Mouse (Mus musculus) intestine, embryonic 16.5 days (tissue): ENCODE measurements at regions not wholly inside any gene's neighbourhood (a gene's known extent, or its start where the extent isn't known, plus 50 kb on each side); places are given as distances from the start of the nearest gene placed in this dataset.

Experiments used
- ATAC-seq: fragments of 200-750 bp; cut with Nextera tagmentation; 2 replicates; pipeline ENCODE4 v1.8.0; 2017; ENCODE audit warnings: moderate TSS enrichment, moderate library complexity
- H3K27ac ChIP-seq: fragments of 300-500 bp; sonication (generic); 2 replicates; pipeline ENCODE4 v1.5.1; 2014; ENCODE audit warnings: mild to moderate bottlenecking, low read length
- H3K27me3 ChIP-seq: fragments of 300-500 bp; sonication (generic); replicated peaks from 2 replicates; pipeline ENCODE4 v1.6.1; 2014; ENCODE audit warnings: low read length, control low read depth, mixed read lengths; ENCODE audit not compliant: control insufficient read depth, insufficient read depth
- H3K36me3 ChIP-seq: fragments of 300-500 bp; sonication (generic); 2 replicates; pipeline ENCODE4 v1.6.1; 2014; ENCODE audit warnings: low read length, control low read depth; ENCODE audit not compliant: control insufficient read depth, insufficient read depth
- H3K4me1 ChIP-seq: fragments of 300-500 bp; sonication (generic); 2 replicates; pipeline ENCODE4 v1.6.1; 2014; ENCODE audit warnings: low read length, control low read depth, mixed read lengths; ENCODE audit not compliant: control insufficient read depth, insufficient read depth
- H3K4me2 ChIP-seq: fragments of 300-500 bp; sonication (generic); 2 replicates; pipeline ENCODE4 v1.6.1; 2014; ENCODE audit warnings: low read depth, low read length, control low read depth
- H3K4me3 ChIP-seq: fragments of 300-500 bp; sonication (generic); 2 replicates; pipeline ENCODE4 v1.5.1; 2014; ENCODE audit warnings: mild to moderate bottlenecking, low read length
- H3K9ac ChIP-seq: fragments of 300-500 bp; sonication (generic); 2 replicates; pipeline ENCODE4 v1.6.1; 2014; ENCODE audit warnings: low read depth, low read length
- H3K9me3 ChIP-seq: fragments of 300-500 bp; sonication (generic); 2 replicates; pipeline ENCODE4 v1.6.1; 2016; ENCODE audit warnings: low read length, control low read depth; ENCODE audit not compliant: control insufficient read depth
- WGBS: fragments of 180-500 bp; shearing (Covaris S2); extraction: QIAGEN DNeasy Blood & Tissue Kit; methylation state at CpG from one replicate; pipeline ENCODE4 v1.1.7; 2014; 5-methylcytosine and 5-hydroxymethylcytosine counted together

DNA sequence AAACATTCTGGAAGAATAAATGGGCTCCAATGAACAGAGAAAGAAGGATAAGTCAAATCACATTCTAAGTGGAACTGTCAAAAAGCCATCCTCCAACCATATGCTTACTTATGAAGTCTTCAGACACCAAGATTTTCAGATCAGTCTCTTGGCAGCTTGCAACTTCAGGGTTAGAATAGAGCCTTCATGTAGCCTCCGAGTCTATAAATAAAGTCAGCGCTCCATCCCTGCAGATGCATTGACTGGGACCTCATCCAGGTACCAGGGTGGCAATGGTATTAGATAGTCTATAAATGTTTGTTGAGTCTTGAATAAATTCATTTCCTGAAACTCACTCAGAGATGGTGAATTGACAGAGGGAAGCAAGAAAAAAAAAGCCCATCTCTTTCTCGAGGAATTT, 107.2 kb upstream of the Eepd1 start:
- no peak for ATAC-seq
- no peaks in the 10 kb centered on the region for H3K27me3 ChIP-seq
- H3K9ac ChIP-seq = no peak overlapping the region
- H3K4me1 ChIP-seq = no peaks in the 10 kb centered on the region
- H3K36me3 ChIP-seq = no peaks in the 10 kb centered on the region
- H3K4me2 ChIP-seq = no peak overlapping the region
- H3K27ac ChIP-seq = no peak overlapping the region
- H3K4me3 ChIP-seq = no peak overlapping the region
- 86% methylated on average over 3 of the region's 3 CpGs for WGBS
- H3K9me3 ChIP-seq = no peaks in the 10 kb centered on the region

DNA sequence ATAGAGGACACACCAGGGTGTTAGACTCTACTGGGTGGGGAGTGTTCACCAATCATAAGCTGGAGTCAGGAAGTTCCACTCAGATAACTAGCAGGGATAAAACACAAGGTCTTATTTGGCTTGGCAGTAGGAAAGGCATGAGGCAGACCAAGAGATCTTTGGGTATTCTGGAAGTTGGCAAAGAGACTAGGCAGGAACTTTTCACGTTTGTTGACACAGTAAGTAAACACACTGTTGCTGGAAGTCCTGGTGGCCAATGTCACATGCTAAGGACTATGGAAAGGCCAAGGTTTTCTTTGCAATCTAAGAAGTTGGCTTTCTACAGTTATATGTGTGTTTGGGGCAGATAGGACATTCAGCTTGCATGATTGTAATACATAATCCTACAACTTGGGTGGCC, 105.1 kb upstream of the Eepd1 start:
- Histone ChIP-seq H3K27ac (no peak overlapping the region), H3K4me1 (no peaks in the 10 kb centered on the region), H3K9me3 (no peaks in the 10 kb centered on the region), H3K4me2 (no peak overlapping the region), H3K27me3 (no peaks in the 10 kb centered on the region), H3K36me3 (no peaks in the 10 kb centered on the region), H3K4me3 (no peak overlapping the region), H3K9ac (no peak overlapping the region)
- no peak for ATAC-seq
- WGBS = 21% methylated on average over 1 of the region's 1 CpGs

DNA sequence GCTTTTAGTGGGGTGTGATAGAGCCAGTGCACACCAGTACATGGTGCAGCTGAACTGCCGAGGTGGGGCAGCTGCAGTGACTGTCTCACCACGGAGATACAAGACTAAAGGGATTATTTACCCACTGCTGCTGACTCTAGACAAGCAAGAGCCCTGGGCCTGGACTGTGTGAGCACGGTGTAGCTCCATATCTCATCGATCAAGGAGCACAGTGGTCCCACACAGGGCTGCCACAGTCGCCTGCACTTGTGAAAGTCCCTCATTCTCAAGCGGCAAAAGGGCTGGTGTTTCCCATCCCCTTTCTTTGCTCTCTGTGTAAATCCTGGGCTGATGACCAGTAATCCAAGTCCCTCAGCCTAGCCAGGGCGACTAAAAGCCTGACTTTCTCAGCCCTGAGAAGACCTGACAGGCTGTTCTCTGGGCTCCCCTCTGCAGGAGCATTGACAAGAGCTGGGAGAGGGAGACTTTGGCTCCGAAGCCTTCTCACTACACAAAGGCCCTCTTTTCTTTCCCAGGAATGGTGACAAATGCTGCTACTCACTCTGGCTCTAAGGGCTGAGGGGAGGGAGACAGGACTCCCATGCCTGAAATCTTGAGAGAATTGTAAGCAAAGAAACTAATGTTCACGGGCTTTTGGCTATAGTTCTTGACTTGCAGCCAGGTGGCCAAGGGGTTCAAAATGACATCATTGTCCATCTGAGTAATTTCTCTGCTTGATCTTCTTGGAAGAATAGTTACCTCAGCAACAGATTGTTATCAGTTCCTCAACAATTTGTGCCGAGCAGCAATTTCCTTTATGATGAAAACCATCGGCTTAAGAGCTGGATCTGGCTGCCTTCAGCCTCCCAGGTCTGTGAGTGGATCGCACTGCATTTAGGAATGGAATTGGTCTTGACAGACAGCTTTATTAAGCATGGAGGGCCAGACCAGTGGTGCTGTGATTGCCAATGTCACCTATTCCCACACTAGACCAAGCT, 103.3 kb upstream of the Eepd1 start:
- Histone ChIP-seq H3K4me2 (no peak overlapping the region), H3K27me3 (no peaks in the 10 kb centered on the region), H3K4me1 (no peaks in the 10 kb centered on the region), H3K9me3 (no peaks in the 10 kb centered on the region), H3K36me3 (no peaks in the 10 kb centered on the region), H3K4me3 (no peak overlapping the region), H3K9ac (no peak overlapping the region), H3K27ac (no peak overlapping the region)
- 46% methylated on average over 12 of the region's 12 CpGs for WGBS
- no peak for ATAC-seq

DNA sequence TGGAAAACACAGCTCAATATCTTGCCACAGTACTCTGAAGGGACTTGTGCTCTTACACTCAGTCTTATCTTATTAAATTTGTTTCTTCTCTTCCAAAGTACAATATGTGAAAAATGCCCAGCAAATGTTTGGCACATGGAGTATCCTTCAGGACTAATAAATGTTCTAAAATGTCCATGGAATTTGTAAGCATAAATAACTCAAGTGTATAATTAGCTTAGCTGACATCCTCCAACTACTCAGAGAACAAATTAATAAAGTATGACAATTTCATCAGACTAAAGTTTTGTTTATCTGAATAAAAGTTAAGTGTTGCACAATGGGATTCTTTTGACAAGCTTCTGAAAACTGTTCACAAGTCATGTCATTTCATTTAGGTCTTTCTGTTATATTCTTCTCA, 96.0 kb upstream of the Eepd1 start:
- Histone ChIP-seq H3K36me3 (no peaks in the 10 kb centered on the region), H3K4me1 (no peaks in the 10 kb centered on the region), H3K27ac (no peak overlapping the region), H3K9me3 (no peaks in the 10 kb centered on the region), H3K4me2 (no peak overlapping the region), H3K9ac (no peak overlapping the region), H3K4me3 (no peak overlapping the region), H3K27me3 (no peaks in the 10 kb centered on the region)
- no peak for ATAC-seq

DNA sequence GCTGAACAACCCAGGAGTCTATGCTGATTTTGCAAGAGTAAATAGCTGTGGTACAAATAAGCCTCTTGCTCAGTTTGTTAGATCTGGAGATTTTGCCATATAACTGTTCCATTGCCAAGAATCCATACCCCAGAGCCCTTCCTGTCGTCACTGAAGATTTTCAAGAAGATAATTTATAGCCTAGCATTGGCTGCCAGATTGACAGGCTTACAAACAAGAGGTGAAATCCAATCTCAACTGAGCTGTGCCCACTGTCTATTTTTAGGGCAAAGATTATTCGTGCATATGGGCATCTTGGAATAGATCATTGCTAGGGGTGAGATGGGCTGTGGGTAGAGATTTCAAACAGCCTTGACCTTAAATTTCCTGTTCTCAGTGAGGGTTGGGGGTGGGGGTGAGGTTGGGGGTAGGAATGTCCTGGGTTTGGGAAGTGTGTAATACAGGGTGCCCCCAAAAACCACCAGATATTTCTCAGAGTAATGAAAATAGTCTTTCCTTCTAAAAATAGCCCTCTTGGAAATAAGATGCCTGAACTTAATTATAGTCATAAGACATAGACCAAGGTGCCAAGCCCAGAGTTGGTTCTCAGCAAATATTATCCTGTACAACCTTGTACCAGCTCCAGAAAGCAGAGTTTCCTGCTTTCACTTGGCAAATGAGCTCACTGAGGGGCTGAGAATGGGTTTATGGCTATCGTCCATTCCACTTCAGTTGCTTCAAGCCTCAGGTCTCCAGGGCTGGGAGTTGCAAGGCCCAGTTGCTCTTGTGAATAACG, 93.3 kb upstream of the Eepd1 start:
- no peak overlapping the region for H3K4me2 ChIP-seq
- WGBS = 73% methylated on average over 4 of the region's 4 CpGs
- H3K27me3 ChIP-seq = no peaks in the 10 kb centered on the region
- no peak overlapping the region for H3K9ac ChIP-seq
- ATAC-seq = no peak
- no peak overlapping the region for H3K27ac ChIP-seq
- H3K9me3 ChIP-seq = no peaks in the 10 kb centered on the region
- no peaks in the 10 kb centered on the region for H3K4me1 ChIP-seq
- H3K4me3 ChIP-seq = no peak overlapping the region
- H3K36me3 ChIP-seq = no peaks in the 10 kb centered on the region

DNA sequence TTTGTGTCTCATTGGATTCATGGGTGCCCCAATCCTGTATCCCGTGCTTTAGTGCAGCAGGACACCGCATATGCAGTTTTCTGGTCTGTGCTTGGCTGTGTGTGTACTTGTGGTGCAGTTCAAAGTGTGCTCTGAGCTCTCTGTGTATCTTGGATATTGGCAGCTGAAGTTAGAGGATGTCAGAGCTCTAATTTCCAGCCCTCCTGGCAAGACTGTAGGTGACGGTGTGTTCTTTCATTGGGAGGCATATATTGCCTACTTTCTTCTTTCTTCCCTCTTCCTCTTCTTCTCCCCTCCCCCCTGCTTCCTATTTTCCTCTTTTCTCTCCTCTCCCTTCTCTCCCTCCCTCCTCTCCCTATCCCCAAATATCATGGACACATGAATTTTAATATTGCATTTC, 92.0 kb upstream of the Eepd1 start:
- Histone ChIP-seq H3K36me3 (no peaks in the 10 kb centered on the region), H3K27me3 (no peaks in the 10 kb centered on the region), H3K4me2 (no peak overlapping the region), H3K9ac (no peak overlapping the region), H3K4me3 (no peak overlapping the region), H3K27ac (no peak overlapping the region), H3K4me1 (no peaks in the 10 kb centered on the region), H3K9me3 (no peaks in the 10 kb centered on the region)
- 84% methylated on average over 3 of the region's 3 CpGs for WGBS
- no peak for ATAC-seq

DNA sequence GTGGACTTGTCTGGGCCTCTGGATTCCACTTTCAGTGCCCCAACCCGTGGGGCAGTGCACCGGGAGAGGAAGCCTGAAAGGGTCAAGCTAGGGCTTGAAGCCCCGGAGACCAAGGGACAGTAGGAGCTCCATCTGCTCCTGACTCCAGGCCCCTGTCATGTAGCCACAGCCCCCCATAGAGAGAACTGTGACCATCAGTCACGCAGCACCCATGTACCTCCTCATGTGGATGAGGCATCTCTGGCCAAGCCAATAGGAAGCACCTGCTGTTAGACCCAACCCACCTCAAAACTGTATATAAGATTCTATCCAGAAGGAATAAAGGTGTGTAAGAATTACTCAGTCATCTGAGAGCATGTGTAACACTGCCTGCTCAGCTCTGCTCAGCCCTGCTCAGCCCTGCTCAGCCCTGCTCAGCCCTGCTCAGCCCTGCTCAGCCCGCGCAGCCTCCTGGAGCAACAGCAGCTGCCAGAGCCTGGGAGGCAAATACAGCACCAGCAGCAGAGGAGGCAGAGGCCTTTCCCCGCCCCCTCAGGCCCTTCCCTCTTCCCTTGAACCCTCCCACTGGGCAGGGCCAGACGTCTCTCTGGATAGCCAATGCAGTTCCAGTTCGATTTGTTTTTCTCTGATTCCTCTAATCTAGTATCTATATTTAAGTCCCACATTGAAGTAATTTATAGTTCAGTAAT, 80.6 kb upstream of the Eepd1 start:
- no peaks in the 10 kb centered on the region for H3K9me3 ChIP-seq
- no peak overlapping the region for H3K4me3 ChIP-seq
- H3K27ac ChIP-seq = no peak overlapping the region
- H3K36me3 ChIP-seq = no peaks in the 10 kb centered on the region
- no peaks in the 10 kb centered on the region for H3K4me1 ChIP-seq
- ATAC-seq = peak; percentile 84
- H3K9ac ChIP-seq = no peak overlapping the region
- 37% methylated on average over 9 of the region's 9 CpGs for WGBS
- no peaks in the 10 kb centered on the region for H3K27me3 ChIP-seq
- H3K4me2 ChIP-seq = no peak overlapping the region

DNA sequence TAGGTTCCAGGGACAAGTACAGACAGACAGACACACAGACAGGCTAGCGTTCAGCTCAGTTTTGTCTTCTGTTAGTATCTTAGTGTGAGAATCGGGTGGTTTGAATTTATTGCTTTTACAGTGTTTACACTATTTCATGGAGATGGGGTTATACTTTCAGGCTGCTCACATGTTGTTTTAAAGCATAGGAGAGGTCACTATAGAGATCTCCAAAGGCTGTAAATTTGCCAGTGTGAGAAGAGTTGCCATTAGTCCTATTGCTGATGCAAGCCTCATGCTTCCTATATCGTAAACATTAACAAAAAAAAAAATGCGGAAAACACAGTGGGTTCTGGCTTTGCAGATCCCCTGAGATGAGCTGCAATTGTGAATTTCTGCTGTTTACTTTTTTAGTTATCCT, 75.5 kb upstream of the Eepd1 start:
- H3K36me3 ChIP-seq = no peaks in the 10 kb centered on the region
- H3K4me3 ChIP-seq = no peak overlapping the region
- no peaks in the 10 kb centered on the region for H3K4me1 ChIP-seq
- no peak overlapping the region for H3K27ac ChIP-seq
- 62% methylated on average over 4 of the region's 4 CpGs for WGBS
- H3K9ac ChIP-seq = no peak overlapping the region
- no peaks in the 10 kb centered on the region for H3K27me3 ChIP-seq
- H3K4me2 ChIP-seq = no peak overlapping the region
- H3K9me3 ChIP-seq = no peaks in the 10 kb centered on the region
- no peak for ATAC-seq

DNA sequence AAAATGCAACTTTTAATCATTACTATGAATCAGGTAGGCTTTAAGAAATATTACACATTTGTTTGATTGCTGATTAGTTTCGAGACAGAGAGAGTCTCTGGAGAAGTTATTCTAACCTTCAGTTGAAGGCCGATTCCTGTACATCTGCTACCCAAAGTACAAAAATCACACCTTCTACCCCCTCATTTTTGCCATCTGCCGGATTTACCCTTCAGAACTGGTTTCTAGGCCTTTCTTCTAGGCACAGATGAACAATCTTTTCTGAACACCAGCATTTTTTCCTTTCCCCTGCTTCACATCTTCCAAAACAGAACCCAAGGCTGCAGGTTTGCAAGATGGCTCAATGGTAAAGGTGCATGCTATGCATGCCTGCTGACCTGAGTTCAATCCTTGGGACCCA, 72.8 kb upstream of the Eepd1 start:
- WGBS = 94% methylated on average over 3 of the region's 3 CpGs
- Histone ChIP-seq H3K4me1 (no peaks in the 10 kb centered on the region), H3K36me3 (no peaks in the 10 kb centered on the region), H3K9me3 (no peaks in the 10 kb centered on the region), H3K27ac (no peak overlapping the region), H3K27me3 (no peaks in the 10 kb centered on the region), H3K9ac (no peak overlapping the region), H3K4me2 (no peak overlapping the region), H3K4me3 (no peak overlapping the region)
- ATAC-seq = no peak
